Mouse (Mus musculus): ENCODE data around the gene Cfap99. TPM values are rescaled to one million over a fixed set of nuclear protein-coding genes. Genes with fewer than 3 reads are reported as not detected.

Cfap99 gene
- polyA plus RNA-seq, 1 experiment: 23.1 TPM

DNA sequence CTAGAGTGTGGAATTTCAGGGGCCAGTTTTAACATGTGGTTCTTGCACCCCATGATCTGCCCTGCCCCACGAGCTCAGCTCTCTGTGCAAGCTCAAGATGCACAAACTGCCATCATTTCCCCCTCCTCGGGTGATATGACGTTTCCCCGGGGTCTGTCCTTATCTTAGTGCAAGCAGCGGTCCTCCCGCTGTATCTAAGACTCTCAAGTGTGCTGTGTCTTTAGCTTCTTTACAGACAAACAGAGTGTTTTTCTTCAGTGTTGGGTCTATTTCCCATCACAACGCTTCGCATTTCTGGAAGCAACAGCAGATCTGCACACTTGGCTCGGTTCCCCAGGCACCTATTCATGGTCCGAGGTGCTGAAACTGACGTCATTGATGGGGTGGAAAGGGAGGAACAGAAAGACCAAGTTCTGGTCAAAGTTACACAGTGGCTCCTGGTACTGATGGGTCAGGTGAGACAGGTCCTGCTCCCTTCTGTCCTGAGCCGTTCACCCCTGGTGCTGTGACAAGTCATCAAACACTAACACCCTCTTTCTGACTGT is 18.4 kb upstream of the Cfap99 start:
- TF ChIP-seq POLR2A (IDR thresholded peaks at IDR 0.05; ENCODE audit: control insufficient read depth, low read depth, low read length) (no peak), CTCF (IDR thresholded peaks at IDR 0.05; ENCODE audit: control insufficient read depth, insufficient read depth, insufficient replicate concordance, low read depth, low read length) (no peak)
- no peak overlapping the region for H3K4me3 ChIP-seq (ENCODE audit: control insufficient read depth, low read depth, low read length)
- no peaks in the 10 kb centered on the region for H3K36me3 ChIP-seq (ENCODE audit: control insufficient read depth, insufficient read depth, low read length)

DNA sequence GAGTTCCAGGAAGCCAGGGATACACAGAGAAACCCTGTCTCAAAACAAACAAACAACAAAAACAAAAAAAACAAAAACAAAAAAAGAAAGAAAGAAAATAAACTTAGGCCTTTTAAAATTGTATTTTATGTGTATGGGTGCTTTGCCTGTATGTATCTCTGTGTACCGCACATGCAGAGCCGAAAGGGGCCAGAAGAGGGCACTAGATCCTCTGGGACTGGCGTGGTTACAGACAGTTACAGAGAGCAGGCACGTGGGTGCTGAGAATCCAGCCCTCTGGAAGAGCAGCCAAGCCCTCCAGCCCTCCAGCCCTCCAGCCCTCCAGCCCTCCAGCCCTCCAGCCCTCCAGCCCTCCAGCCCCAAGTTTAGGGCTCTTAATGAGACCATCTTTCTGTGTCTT is 16.7 kb upstream of the Cfap99 start:
- no peak overlapping the region for H3K27ac ChIP-seq (ENCODE audit: control insufficient read depth, insufficient read depth, low read depth, low read length)
- TF ChIP-seq CTCF (IDR thresholded peaks at IDR 0.05; ENCODE audit: control insufficient read depth, insufficient read depth, insufficient replicate concordance, low read depth, low read length) (peak; percentile 68; the same call in 1 of the 2 replicates), POLR2A (IDR thresholded peaks at IDR 0.05; ENCODE audit: control insufficient read depth, low read depth, low read length) (no peak)
- H3K27me3 ChIP-seq (ENCODE audit: control insufficient read depth, insufficient read depth, low read length): no peaks in the 10 kb centered on the region
- no peaks in the 10 kb centered on the region for H3K36me3 ChIP-seq (ENCODE audit: control insufficient read depth, insufficient read depth, low read length)
- no peaks in the 10 kb centered on the region for H3K4me1 ChIP-seq (ENCODE audit: control insufficient read depth, insufficient read depth, low read length)
- H3K4me3 ChIP-seq (ENCODE audit: control insufficient read depth, low read depth, low read length): no peak overlapping the region

More for the DNA sequence above, 18.4 kb upstream of the Cfap99 start:
- H3K4me1 ChIP-seq (ENCODE audit: control insufficient read depth, insufficient read depth, low read length): no peaks in the 10 kb centered on the region
- no peak overlapping the region for H3K27ac ChIP-seq (ENCODE audit: control insufficient read depth, insufficient read depth, low read depth, low read length)
- H3K27me3 ChIP-seq (ENCODE audit: control insufficient read depth, insufficient read depth, low read length): no peaks in the 10 kb centered on the region

GRCm38 (mm10) chr5:34273251-34273681 is 15.1 kb upstream of the Cfap99 start:
- TF ChIP-seq CTCF (IDR thresholded peaks at IDR 0.05; ENCODE audit: control insufficient read depth, insufficient read depth, insufficient replicate concordance, low read depth, low read length) (no peak), POLR2A (IDR thresholded peaks at IDR 0.05; ENCODE audit: control insufficient read depth, low read depth, low read length) (no peak)
- H3K27me3 ChIP-seq (ENCODE audit: control insufficient read depth, insufficient read depth, low read length): no peaks in the 10 kb centered on the region
- H3K4me3 ChIP-seq (ENCODE audit: control insufficient read depth, low read depth, low read length): no peak overlapping the region

GRCm38 (mm10) chr5:34274268-34274667 is 14.1 kb upstream of the Cfap99 start:
- H3K27ac ChIP-seq (ENCODE audit: control insufficient read depth, insufficient read depth, low read depth, low read length): no peak overlapping the region
- no peaks in the 10 kb centered on the region for H3K4me1 ChIP-seq (ENCODE audit: control insufficient read depth, insufficient read depth, low read length)
- no peaks in the 10 kb centered on the region for H3K36me3 ChIP-seq (ENCODE audit: control insufficient read depth, insufficient read depth, low read length)
- H3K4me3 ChIP-seq (ENCODE audit: control insufficient read depth, low read depth, low read length): no peak overlapping the region
- no peak for TF ChIP-seq POLR2A (IDR thresholded peaks at IDR 0.05; ENCODE audit: control insufficient read depth, low read depth, low read length)
- TF ChIP-seq CTCF (IDR thresholded peaks at IDR 0.05; ENCODE audit: control insufficient read depth, insufficient read depth, insufficient replicate concordance, low read depth, low read length): no peak
- no peaks in the 10 kb centered on the region for H3K27me3 ChIP-seq (ENCODE audit: control insufficient read depth, insufficient read depth, low read length)

More at GRCm38 (mm10) chr5:34273251-34273681, 15.1 kb upstream of the Cfap99 start:
- Histone ChIP-seq H3K4me1 (ENCODE audit: control insufficient read depth, insufficient read depth, low read length) (no peaks in the 10 kb centered on the region), H3K36me3 (ENCODE audit: control insufficient read depth, insufficient read depth, low read length) (no peaks in the 10 kb centered on the region), H3K27ac (ENCODE audit: control insufficient read depth, insufficient read depth, low read depth, low read length) (no peak overlapping the region)

GRCm38 (mm10) chr5:34274676-34275293 is 13.6 kb upstream of the Cfap99 start:
- TF ChIP-seq CTCF (IDR thresholded peaks at IDR 0.05; ENCODE audit: control insufficient read depth, insufficient read depth, insufficient replicate concordance, low read depth, low read length) (no peak), POLR2A (IDR thresholded peaks at IDR 0.05; ENCODE audit: control insufficient read depth, low read depth, low read length) (no peak)
- Histone ChIP-seq H3K4me3 (ENCODE audit: control insufficient read depth, low read depth, low read length) (no peak overlapping the region), H3K4me1 (ENCODE audit: control insufficient read depth, insufficient read depth, low read length) (no peaks in the 10 kb centered on the region), H3K36me3 (ENCODE audit: control insufficient read depth, insufficient read depth, low read length) (no peaks in the 10 kb centered on the region), H3K27ac (ENCODE audit: control insufficient read depth, insufficient read depth, low read depth, low read length) (no peak overlapping the region), H3K27me3 (ENCODE audit: control insufficient read depth, insufficient read depth, low read length) (no peaks in the 10 kb centered on the region)

- Histone ChIP-seq H3K27me3 (ENCODE audit: control insufficient read depth, insufficient read depth, low read length) (no peaks in the 10 kb centered on the region), H3K36me3 (ENCODE audit: control insufficient read depth, insufficient read depth, low read length) (no peaks in the 10 kb centered on the region), H3K4me3 (ENCODE audit: control insufficient read depth, low read depth, low read length) (peak overlapping the region; percentile 17), H3K4me1 (ENCODE audit: control insufficient read depth, insufficient read depth, low read length) (no peaks in the 10 kb centered on the region), H3K27ac (ENCODE audit: control insufficient read depth, insufficient read depth, low read depth, low read length) (no peak overlapping the region)
- TF ChIP-seq CTCF (IDR thresholded peaks at IDR 0.05; ENCODE audit: control insufficient read depth, insufficient read depth, insufficient replicate concordance, low read depth, low read length) (no peak), POLR2A (IDR thresholded peaks at IDR 0.05; ENCODE audit: control insufficient read depth, low read depth, low read length) (no peak)
These were observed 12.2 kb upstream of the Cfap99 start for GRCm38 (mm10) chr5:34276191-34276590.

DNA sequence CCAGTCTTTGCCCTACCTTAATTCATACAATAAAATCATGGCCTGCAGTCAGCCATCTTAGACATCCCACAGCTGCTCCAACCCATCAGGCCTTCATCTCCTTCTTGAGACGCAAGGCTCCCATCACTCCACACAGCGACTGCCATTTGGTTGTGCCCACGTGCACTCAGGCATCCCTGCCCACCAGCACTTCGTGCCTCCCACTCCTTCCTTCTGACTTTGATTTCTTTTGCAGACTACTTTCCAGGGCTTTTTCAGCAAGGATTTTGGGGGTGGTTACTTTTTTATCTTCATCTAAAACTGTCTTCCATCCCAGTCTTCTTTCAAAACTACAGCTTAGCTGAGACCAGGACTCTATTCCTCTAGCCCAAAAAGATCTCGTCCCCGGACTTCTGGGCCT is 11.7 kb upstream of the Cfap99 start:
- no peaks in the 10 kb centered on the region for H3K27me3 ChIP-seq (ENCODE audit: control insufficient read depth, insufficient read depth, low read length)
- no peaks in the 10 kb centered on the region for H3K36me3 ChIP-seq (ENCODE audit: control insufficient read depth, insufficient read depth, low read length)
- H3K4me3 ChIP-seq (ENCODE audit: control insufficient read depth, low read depth, low read length): peak overlapping the region; percentile 17
- TF ChIP-seq POLR2A (IDR thresholded peaks at IDR 0.05; ENCODE audit: control insufficient read depth, low read depth, low read length) (no peak), CTCF (IDR thresholded peaks at IDR 0.05; ENCODE audit: control insufficient read depth, insufficient read depth, insufficient replicate concordance, low read depth, low read length) (no peak)
- H3K27ac ChIP-seq (ENCODE audit: control insufficient read depth, insufficient read depth, low read depth, low read length): no peak overlapping the region
- H3K4me1 ChIP-seq (ENCODE audit: control insufficient read depth, insufficient read depth, low read length): no peaks in the 10 kb centered on the region
